In the genomic region with DNA sequence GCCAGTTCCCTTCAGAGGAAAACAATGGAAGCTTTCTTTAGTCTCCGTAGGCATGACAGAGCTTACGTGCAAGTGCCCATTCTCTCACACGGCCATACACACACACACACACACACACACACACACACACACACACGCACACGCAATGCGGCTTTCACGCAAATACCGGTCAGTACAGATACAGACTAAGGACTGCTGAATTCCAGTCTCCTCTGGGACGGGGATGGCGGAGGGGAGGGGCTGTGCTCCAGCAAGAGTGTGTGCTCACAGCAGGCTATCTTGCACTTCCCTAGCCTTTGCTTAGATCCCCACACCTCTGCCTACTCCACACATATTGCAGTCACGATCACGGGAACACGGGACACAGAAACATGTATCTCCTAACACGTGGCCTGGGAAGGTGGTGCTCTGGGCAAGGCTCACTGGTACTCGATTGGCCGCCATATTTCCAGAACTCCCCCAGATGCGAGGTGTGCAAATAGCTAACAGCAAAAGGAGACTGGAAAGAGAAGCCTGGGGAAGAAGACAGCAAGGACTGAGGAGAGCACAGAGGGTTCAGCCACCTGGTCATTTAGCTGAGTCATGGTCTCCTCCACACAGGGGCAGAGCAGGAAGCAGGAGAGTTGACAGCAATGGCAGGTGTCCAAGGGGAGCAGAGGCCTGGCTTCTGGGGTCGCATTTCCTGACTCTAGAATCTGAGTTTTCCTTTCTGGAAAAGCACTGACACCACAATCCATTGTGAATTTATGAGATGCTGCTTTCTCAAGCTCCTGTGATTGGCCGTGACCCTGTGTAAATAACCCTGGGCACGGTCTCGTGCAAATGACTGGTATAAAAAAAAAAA, we compare ENCODE assay signal across 7 mouse cellular contexts. TPM values are rescaled to one million over a fixed set of nuclear protein-coding genes. Genes with fewer than 3 reads are reported as not detected.
DNase-seq lines count a peak whose midpoint lies in the region; ATAC-seq and TF ChIP-seq lines count a peak whose summit lies in the region.

No protein-coding gene starts in this region.

- TF ChIP-seq POLR2A in MEL (IDR thresholded peaks at IDR 0.05; ENCODE audit: control insufficient read depth in 1 of 2, insufficient read depth in 1 of 2, low read depth in 1 of 2, low read length in 2 of 2, poor library complexity in 1 of 2) = no peak

- peaks cover 0 to 48% of the 10 kb centered on the region in 2 experiments; a peak in 2 of 4 replicates for H3K36me3 ChIP-seq in MEL (ENCODE audit: control insufficient read depth in 1 of 2, insufficient read depth in 2 of 2, low read length in 2 of 2)
- no peaks in the 10 kb centered on the region for H3K36me3 ChIP-seq in hindbrain, embryonic 14.5 days (replicated peaks; ENCODE audit: control insufficient read depth, insufficient read depth)
- H3K36me3 ChIP-seq in lung, embryonic 16.5 days (ENCODE audit: control insufficient read depth, insufficient read depth, low read length) = no peaks in the 10 kb centered on the region

- no peak overlapping the region for H3K9ac ChIP-seq in MEL (ENCODE audit: control insufficient read depth, low read depth, low read length, poor library complexity, severe bottlenecking)
- no peak overlapping the region for H3K9ac ChIP-seq in hindbrain, embryonic 14.5 days
- no peak overlapping the region for H3K9ac ChIP-seq in lung, embryonic 16.5 days (ENCODE audit: low read length)

- no peaks in the 10 kb centered on the region for H3K27me3 ChIP-seq in MEL (ENCODE audit: control insufficient read depth in 1 of 2, insufficient read depth in 2 of 2, low read length in 2 of 2)
- H3K27me3 ChIP-seq in hindbrain, embryonic 14.5 days (ENCODE audit: control insufficient read depth, insufficient read depth, low read length) = no peaks in the 10 kb centered on the region
- no peaks in the 10 kb centered on the region for H3K27me3 ChIP-seq in lung, embryonic 16.5 days (ENCODE audit: control insufficient read depth, insufficient read depth, low read depth, low read length)

- H3K79me2 ChIP-seq in MEL (ENCODE audit: control insufficient read depth, insufficient read depth, low read length, poor library complexity) = no peaks in the 10 kb centered on the region; the same call in 1 of the 2 replicates

- WGBS in hindbrain, embryonic 14.5 days = 67% methylated on average over 21 of the region's 21 CpGs
- WGBS in lung, embryonic 16.5 days = 64% methylated on average over 21 of the region's 21 CpGs

- no peaks in the 10 kb centered on the region for H3K9me3 ChIP-seq in MEL (replicated peaks; ENCODE audit: insufficient read depth, low read length)
- no peaks in the 10 kb centered on the region for H3K9me3 ChIP-seq in hindbrain, embryonic 14.5 days (ENCODE audit: control insufficient read depth, low read length)
- H3K9me3 ChIP-seq in lung, embryonic 16.5 days (ENCODE audit: control insufficient read depth, low read length) = no peaks in the 10 kb centered on the region

- no peak for TF ChIP-seq CTCF in MEL (IDR thresholded peaks at IDR 0.05 in 2 of 3, conservative IDR thresholded peaks at IDR 0.05 in 1 of 3; ENCODE audit: control insufficient read depth in 1 of 3, insufficient read depth in 1 of 3, low read depth in 2 of 3, low read length in 3 of 3, poor library complexity in 1 of 3, severe bottlenecking in 1 of 3)

- H3K4me3 ChIP-seq in MEL (ENCODE audit: control insufficient read depth in 1 of 2, insufficient read depth in 1 of 2, low read depth in 2 of 2, low read length in 2 of 2) = no peak overlapping the region
- H3K4me3 ChIP-seq in hindbrain, embryonic 14.5 days (replicated peaks; ENCODE audit: low read length) = no peak overlapping the region
- no peak overlapping the region for H3K4me3 ChIP-seq in lung, embryonic 16.5 days (ENCODE audit: low read length)

- peaks cover 23 to 48% of the 10 kb centered on the region in 2 experiments for H3K4me1 ChIP-seq in MEL (ENCODE audit: control insufficient read depth in 1 of 2, insufficient read depth in 2 of 2, low read length in 2 of 2)
- H3K4me1 ChIP-seq in hindbrain, embryonic 14.5 days (replicated peaks; ENCODE audit: control insufficient read depth, insufficient read depth, low read length) = peaks cover 9% of the 10 kb centered on the region
- H3K4me1 ChIP-seq in lung, embryonic 16.5 days (replicated peaks; ENCODE audit: control insufficient read depth, insufficient read depth, low read length) = peaks cover 5% of the 10 kb centered on the region

- TF ChIP-seq EP300 in MEL (IDR thresholded peaks at IDR 0.05; ENCODE audit: low read depth in 1 of 2, low read length in 2 of 2) = no peak; a peak in 1 of 4 replicates

- no peak for TF ChIP-seq RAD21 in MEL (IDR thresholded peaks at IDR 0.05; ENCODE audit: low read depth, low read length)

- H3K4me2 ChIP-seq in hindbrain, embryonic 14.5 days (replicated peaks) = no peak overlapping the region
- no peak overlapping the region for H3K4me2 ChIP-seq in lung, embryonic 16.5 days (ENCODE audit: low read depth, low read length)

- peak; percentile 46 for DNase-seq in MEL (ENCODE audit: low read depth, low spot score)
- peak; percentile 58 for DNase-seq in adrenal gland, adult 8-10 months
- no peak for DNase-seq in hindbrain, embryonic 14.5 days (ENCODE audit: low spot score)
- DNase-seq in right cerebral cortex, postnatal 10 days (ENCODE audit: low spot score in 2 of 2) = no peak
- DNase-seq in thymus, postnatal 0 days (ENCODE audit: low spot score) = no peak

- ATAC-seq in hindbrain, embryonic 14.5 days (ENCODE audit: low FRiP score) = peak; percentile 40; the same call in 1 of the 2 replicates
- ATAC-seq in lung, embryonic 16.5 days (ENCODE audit: low read depth) = peak; percentile 53
- ATAC-seq in CD4-positive, CD25-positive, alpha-beta regulatory T cell, adult 4 months = no peak

- H3K27ac ChIP-seq in MEL (ENCODE audit: control insufficient read depth, low read depth, low read length) = peak overlapping the region; percentile 5; the same call in 1 of the 2 replicates
- H3K27ac ChIP-seq in hindbrain, embryonic 14.5 days = no peak overlapping the region
- no peak overlapping the region for H3K27ac ChIP-seq in lung, embryonic 16.5 days (ENCODE audit: low read length)

TF ChIP-seq in MEL, 35 proteins besides CTCF, POLR2A, EP300 and RAD21:
- TF ChIP-seq GABPA (IDR thresholded peaks at IDR 0.05; ENCODE audit: low read depth, low read length) = 0 out of 2 replicates have a peak, but pooled peaks have one; percentile 57
- TF ChIP-seq NRF1 (IDR thresholded peaks at IDR 0.05; ENCODE audit: insufficient read depth, low read depth, low read length, poor library complexity, severe bottlenecking) = no peak
- peak; percentile 35; the same call in 1 of the 2 replicates for TF ChIP-seq TCF12 (IDR thresholded peaks at IDR 0.05; ENCODE audit: low read depth, low read length)
- TF ChIP-seq ETS1 (IDR thresholded peaks at IDR 0.05; ENCODE audit: low read depth, low read length) = peak; percentile 35; the same call in 1 of the 2 replicates
- TF ChIP-seq E2F4 (IDR thresholded peaks at IDR 0.05; ENCODE audit: borderline replicate concordance, low read depth, low read length) = no peak
TF ChIP-seq in MEL: peak in this region for 3.

RNA-seq across cellular contexts. Expression of gene St6galnac3, which starts 56.3 kb away (rescaled TPM):
- total RNA-seq in MEL (2012; rRNA removed) = 7.8 and 10.0 TPM in 2 replicates
- 10 to 100 TPM in 1 of 2 experiments, not detected in 1; 11.4 TPM for polyA plus RNA-seq in MEL (2012; ENCODE audit: insufficient read depth in 1 of 2, insufficient read length in 2 of 2, low read depth in 1 of 2, low replicate concordance in 2 of 2, missing spikeins in 1 of 2)
- total RNA-seq in adrenal gland, adult 8-10 months (2022) = 10 to 100 TPM in 3 of 4 experiments, 1 to 10 TPM in 1; 7.7 to 25.4 (median 16.9) TPM
- polyA plus RNA-seq in hindbrain, embryonic 14.5 days (2014; fragmentation: Nextera tagmentation; extraction: Ambion mirVana) = 25.3 and 28.3 TPM in 2 replicates
- polyA plus RNA-seq in lung, embryonic 16.5 days (2015; fragmentation: Nextera tagmentation; extraction: Ambion mirVana) = 28.4 and 33.8 TPM in 2 replicates
- 10 to 100 TPM; 44.8 to 46.3 TPM for polyA plus RNA-seq in CD4-positive, CD25-positive, alpha-beta regulatory T cell, adult 4 months (2017; shearing (Covaris generic))
- polyA plus RNA-seq in thymus, postnatal 0 days (2015; fragmentation: Nextera tagmentation; extraction: Ambion mirVana) = 4.0 and 5.5 TPM in 2 replicates

Comparison
In these comparisons a context has a peak if more than half of its experiments do, and no peak if none do; other contexts are left out.
1. DNase-seq: peak in MEL (single experiment) and adrenal gland, adult 8-10 months (single experiment); none in hindbrain, embryonic 14.5 days (single experiment), right cerebral cortex, postnatal 10 days (0 of 2) and thymus, postnatal 0 days (single experiment).